Mouse (Mus musculus): ENCODE data around the gene Gatad2b.
"Not testable (repeated sequence)": the region's sequence is repeated elsewhere in the genome, so short reads cannot be mapped to it uniquely, and the experiment has no call there.

The Gatad2b gene

DNA sequence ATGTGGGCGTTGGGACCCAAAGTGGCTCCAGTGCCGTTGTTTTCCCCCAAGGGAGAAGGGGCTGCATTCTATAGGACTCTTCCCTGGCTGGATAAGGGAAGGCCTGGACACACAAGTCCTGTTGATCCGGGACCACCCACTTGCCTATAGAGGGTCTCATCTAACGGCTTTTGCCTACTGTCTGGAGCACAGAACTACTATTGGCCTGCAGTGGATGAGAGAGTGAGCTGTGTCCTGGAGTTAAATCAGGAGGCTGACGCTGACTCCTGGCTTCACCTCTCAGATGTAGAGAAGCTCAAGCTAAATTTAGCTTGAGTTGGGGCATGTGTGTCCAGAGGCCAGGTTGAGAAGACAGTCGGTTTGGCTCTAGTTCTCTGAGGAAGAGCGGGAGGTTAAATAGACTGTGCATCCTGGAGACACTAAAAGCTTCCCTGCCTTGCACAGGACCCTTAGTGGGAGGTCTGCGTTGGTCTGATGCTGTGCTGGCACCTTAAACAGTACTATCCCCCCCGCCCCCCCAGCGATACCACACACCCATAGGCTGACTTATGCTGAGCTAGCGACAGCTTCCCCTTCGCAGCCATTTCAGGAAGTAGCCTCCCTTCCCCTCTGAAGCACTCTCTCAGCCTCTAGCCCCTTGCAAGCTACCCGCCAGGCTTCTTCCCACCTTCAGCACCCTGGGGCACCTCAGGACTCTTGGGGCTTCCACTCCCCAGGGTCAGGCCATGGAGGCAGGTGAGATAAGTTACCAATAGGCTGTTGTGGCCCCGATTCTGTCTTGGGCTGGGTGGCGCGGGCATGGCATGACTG, 26.8 kb upstream of the Gatad2b start:
- no peak for DNase-seq (ENCODE audit: inconsistent ontology term)

DNA sequence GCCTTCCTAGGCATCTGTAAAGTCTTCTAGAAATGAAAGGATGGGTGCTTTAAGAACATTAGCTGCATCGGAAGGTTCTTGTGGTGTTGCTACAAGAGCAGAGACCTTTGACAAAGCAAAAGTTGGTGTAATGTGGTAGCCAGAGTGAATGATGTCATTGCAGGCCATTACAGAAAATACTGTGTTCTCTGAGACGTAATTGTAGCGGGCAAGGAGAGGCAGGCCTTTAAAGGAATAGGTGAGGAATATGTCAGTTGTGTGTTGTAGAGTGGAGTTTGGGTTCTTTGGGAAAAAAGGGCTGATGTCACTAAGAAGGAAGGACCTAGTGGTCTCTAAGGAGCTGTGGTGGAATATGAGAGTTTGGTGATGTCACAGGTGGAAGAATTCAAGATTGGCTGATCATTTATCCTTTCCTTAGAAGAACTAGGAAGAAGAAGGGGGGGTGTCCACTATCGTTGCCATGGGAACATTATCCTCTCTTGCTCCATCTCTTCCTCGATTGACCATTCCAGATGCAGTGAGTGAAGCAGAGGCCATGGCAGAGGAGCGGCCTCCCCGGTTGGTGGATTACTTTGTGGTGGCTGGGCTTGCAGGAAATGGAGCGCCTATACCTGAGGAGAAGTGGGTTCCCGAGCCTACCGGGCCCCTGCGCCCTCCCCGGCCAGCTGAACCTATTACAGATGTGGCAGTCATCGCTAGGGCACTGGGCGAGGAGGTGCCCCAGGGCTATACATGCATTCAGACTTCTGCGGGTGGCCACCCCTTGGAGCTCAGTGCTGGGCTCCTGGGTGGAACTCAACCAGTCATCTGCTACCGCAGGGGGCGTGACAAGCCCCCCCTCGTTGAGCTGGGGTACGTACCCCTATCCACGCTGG, 25.8 kb upstream of the Gatad2b start:
- DNase-seq (ENCODE audit: inconsistent ontology term): no peak

DNA sequence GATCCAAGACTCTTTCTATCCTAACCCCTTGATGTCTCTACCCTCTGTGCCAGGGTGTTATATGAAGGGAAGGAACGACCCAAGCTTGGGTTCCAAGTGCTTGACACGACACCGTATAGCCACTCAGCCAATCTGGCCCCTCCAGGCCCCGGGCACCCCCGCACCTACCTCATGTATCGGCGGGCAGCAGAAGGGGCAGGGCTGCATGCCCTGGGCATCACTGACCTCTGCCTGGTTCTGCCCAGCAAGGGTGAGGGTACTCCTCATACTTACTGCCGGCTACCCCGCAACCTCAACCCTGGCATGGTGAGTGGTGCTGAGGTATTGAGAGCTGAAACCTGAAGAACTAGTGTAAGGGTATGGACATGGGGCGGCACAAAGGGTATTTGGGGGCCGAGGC, 24.8 kb upstream of the Gatad2b start:
- DNase-seq (ENCODE audit: inconsistent ontology term): no peak

DNA sequence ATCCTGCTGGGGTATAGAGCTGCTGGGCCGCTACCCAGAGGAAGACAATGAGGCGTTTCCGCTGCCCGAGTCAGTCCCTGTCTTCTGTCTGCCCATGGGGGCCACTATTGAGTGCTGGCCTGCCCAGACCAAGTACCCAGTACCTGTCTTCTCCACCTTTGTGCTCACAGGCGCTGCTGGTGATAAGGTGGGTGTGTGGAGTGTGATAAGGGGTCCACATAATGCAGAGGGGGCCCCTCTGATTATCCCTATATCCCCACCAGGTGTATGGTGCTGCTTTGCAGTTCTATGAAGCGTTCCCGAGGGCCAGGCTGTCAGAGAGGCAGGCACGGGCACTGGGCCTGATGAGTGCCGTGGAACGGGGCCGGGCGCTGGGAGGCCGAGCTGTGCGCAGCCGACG, 24.0 kb upstream of the Gatad2b start:
- DNase-seq (ENCODE audit: inconsistent ontology term): no peak

DNA sequence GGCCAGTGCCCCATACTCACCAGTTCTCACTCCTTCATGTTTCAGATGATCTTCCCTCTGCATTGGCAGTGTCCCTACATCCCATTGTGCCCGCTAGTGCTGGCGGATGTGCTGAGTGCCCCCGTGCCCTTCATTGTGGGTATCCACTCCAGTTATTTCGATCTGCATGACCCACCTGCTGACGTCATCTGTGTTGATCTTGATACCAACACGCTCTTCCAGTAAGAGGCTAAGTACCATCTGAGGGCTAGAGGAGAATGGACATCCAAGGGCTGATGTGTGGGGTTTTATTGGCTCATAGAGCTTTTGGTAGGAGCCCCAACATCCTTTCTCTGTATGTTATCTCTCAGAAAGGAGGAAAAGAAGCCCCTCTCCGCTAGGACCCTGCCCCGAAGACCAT, 22.2 kb upstream of the Gatad2b start:
- no peak for DNase-seq (ENCODE audit: inconsistent ontology term)

DNA sequence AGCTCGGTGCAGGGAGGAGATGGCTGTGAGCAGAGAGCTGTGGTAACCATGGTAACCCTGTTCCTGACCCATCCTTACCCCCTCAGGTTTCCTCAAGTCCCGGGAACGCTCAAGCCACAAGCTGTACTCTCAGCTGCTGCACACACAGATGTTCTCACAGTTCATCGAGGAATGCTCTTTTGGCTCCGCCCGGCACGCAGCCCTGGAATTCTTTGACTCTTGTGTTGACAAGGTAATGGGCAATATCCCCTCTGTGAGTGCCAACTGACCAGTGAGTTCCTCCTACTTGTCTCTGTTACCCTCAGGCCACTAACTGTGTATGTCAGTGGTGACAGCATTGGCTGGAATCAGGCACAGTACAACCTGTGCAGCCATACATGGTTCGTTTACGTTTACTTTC, 20.8 kb upstream of the Gatad2b start:
- DNase-seq (ENCODE audit: inconsistent ontology term): no peak

DNA sequence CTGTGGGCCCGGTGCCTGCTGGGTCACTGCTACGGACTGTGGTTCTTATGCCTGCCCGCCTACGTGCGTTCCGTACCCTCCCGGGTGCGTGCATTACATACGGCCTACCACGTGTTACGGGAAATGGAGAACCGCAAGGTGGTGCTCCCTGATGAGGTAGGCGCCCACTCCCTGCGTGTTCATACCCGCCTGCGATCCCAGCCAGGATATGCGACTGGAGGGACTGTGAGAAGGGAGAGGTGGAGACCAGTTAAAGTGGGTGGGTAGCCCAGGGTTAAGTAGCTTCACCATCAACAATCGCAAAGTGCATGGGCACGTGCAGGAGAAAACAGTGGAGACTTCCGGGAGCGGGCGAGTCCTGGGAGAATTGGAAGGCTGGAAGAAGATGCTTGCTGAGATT, 19.1 kb upstream of the Gatad2b start:
- no peak for DNase-seq (ENCODE audit: inconsistent ontology term)

DNA sequence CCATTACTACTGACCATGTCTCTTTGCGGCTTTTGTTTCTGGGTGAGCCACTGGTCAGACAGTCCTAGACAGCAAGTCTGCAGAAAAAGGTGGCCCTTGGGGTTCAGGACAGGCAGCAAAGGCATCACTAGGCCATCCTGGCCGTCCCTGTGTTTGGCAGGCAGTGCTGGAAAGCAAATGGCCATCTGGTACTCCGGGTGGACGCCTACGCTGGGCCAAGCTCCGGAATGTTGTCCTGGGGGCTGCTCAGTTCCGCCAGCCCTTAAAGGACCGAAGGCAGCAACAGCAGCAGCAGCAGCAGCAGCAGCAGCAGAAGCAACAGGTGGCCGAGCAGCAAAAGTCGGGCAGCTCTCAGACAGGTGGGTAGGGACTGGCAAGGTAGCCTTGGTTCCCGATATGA, 17.7 kb upstream of the Gatad2b start:
- no peak for DNase-seq (ENCODE audit: inconsistent ontology term)

DNA sequence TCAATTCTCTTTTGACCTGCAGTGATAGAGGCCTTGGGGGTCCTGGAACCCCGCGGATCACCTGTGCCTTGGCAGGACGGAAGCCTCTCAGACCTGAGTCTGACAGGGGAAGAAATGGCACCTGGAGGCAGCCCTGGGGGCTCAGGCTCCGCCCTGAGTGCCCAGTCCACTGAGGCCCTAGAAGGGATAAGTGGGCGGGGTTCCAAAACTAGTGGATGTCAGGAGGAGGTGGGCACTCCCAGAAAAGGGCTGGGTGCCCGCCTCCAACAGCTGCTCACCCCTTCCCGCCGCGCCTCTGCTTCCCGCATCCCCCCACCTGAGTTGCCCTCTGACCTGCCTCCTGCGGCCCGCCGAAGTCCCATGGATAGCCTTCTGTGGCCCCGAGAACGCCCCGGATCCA, 16.1 kb upstream of the Gatad2b start:
- DNase-seq (ENCODE audit: inconsistent ontology term): no peak

DNA sequence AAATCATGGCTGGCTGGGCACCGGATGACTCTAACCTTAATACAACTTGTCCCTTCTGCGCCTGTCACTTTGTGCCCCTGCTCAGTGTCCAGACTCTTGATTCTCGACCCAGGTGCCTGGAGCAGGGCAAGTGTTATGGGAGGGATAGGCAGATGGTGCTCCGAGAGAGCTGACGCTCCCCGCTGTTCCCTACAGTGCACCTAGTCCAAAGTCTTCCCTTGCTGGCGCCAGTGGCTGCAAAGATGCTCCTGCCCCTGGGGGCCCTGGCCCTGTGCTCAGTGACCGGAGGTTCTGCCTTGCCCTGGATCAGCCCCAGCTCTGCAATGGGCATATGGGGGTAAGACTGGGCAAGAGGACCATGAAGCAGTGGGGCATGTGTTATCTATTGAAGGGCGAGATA, 15.2 kb upstream of the Gatad2b start:
- DNase-seq (ENCODE audit: inconsistent ontology term): no peak

DNA sequence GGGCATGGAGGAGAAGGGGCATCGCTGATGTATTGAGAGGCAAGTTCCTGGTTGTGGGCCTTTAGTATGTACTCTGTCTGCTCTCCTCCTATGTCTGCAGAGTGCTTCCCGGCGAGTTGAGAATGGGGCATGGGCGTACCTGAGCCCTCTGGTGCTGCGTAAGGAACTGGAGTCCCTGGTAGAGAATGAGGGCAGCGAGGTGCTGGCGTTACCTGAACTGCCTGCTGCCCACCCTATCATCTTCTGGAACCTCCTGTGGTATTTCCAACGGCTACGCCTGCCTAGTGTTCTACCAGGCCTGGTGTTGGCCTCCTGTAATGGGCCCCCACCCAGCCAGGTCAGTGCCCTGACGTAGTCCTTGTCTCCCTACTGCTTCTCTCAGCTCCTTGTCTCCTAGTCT, 14.8 kb upstream of the Gatad2b start:
- DNase-seq (ENCODE audit: inconsistent ontology term): no peak

DNA sequence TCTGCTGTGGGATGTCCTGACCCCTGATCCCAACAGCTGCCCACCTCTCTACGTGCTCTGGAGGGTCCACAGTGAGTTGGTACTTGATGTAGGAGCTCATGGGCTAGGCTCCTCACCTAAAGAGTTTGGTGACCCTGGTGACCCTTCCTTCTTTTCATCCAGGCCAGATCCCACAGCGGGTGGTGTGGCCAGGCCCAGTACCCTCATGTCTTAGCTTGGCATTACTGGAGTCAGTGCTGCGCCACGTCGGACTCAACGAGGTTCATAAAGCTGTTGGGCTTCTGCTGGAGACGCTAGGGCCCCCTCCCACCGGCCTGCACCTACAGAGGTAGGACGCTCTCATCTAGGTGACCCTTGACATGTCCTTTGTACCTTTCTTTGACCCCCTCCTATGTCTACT, 13.8 kb upstream of the Gatad2b start:
- no peak for DNase-seq (ENCODE audit: inconsistent ontology term)

DNA sequence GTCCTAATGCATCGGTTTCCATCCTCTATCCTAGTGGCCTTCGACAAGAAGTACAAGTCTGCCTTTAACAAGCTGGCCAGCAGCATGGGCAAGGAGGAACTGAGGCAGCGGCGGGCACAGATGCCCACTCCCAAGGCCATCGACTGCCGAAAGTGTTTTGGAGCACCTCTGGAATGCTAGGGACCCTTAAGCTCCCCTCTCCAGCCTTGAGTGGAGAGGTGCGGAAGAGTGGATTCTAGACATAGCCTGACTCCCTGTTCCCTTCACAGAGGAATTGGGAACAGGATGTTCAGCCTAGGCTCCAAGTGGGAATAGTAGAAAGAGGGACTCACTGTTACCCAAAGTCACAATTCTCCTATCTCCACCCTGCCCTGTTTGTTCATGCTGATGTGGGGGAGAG, 13.2 kb upstream of the Gatad2b start:
- DNase-seq (ENCODE audit: inconsistent ontology term): no peak

DNA sequence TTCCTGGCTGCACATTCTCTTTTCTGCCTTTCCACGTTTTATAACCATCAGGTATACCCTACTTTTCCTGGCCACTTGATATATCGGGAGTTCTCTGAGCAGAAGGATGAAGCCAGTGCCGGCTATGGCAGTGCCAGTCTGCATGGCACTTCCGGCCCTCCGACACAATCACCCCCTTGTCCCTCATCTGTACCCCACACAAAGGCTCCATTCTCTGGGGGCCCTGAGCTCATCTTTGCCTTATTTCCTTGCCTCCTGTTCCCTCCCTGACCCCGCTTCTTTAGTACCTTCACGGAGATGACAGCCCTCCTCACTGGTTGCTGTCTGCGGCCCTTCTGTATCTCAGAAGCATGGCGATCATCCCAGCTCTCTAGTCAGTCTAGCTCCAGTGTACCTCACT, 12.3 kb upstream of the Gatad2b start:
- DNase-seq (ENCODE audit: inconsistent ontology term): no peak

DNA sequence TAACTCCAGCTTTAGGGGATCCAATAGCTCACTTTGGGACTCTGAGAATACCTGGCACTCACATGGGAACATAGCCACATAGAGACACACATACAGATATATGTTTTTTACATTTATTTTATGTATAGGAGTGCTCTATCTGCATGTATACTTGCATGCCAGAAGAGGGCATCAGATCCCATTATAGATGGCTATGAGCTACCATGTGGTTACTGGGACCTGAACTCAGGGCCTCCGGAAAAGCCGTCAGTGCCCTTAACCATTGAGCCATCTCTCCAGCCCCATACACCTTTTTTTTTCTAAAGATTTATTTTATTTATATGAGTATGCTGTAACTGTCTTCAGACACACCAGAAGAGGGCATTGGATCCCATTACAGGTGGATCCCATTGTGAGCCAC, 8.8 kb upstream of the Gatad2b start:
- DNase-seq (ENCODE audit: inconsistent ontology term): no peak

DNA sequence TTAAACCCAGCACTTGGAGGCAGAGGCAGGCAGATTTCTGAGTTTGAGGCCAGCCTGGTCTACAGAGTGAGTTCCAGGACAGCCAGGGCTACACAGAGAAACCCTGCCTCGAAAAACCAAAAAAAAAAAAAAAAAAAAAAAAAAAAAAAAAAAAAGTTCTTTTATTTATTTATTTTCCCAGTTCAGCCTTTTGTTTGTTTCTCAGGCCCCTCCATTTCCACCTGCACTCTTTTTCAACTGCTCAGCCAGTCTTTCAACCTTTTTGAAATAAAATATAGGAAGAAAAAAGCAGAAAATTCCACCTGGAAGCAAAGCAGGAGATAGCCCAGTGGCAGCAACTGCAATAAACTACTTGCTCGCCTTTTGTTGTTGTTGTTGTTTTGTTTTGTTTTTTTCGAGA, 3.6 kb upstream of the Gatad2b start:
- not testable (repeated sequence) for DNase-seq (ENCODE audit: inconsistent ontology term)

DNA sequence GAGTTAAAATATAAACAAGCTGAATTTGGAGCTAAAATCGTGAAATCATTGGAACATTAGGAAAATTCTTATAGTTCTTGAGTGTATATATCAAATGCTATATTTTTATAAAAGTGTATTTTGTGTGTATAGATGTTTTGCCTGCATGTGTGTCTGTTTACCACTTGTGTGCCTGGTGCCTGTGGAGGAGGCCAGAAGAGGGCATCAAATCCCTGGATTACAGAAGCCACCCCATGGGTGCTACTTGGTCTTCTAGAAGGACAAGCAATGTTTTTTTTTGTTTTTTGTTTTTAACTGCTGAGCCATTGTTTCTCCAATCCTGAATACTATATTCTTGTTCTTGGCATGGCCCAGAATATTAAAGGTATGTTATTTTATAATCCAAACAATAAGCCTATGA, 2.4 kb upstream of the Gatad2b start:
- no peak for DNase-seq (ENCODE audit: inconsistent ontology term)

DNA sequence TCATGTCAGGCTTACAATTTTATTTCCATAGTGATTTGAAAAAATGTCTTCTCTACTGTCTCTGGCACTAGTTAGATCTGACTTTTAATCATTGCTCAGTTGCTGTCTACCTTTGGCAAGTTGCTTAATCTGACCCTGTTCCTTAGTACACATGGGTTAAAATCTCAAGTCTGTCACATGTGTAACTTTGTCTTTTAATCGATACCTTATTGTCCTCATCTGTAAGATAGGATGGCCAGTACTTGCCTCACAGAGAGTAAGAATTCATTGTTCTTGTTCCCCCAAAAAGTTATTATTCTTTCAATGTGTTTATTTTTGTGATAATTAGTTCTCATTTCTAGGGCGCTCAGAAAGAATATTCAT, 1.0 kb upstream of the Gatad2b start:
- DNase-seq (ENCODE audit: inconsistent ontology term): no peak

DNA sequence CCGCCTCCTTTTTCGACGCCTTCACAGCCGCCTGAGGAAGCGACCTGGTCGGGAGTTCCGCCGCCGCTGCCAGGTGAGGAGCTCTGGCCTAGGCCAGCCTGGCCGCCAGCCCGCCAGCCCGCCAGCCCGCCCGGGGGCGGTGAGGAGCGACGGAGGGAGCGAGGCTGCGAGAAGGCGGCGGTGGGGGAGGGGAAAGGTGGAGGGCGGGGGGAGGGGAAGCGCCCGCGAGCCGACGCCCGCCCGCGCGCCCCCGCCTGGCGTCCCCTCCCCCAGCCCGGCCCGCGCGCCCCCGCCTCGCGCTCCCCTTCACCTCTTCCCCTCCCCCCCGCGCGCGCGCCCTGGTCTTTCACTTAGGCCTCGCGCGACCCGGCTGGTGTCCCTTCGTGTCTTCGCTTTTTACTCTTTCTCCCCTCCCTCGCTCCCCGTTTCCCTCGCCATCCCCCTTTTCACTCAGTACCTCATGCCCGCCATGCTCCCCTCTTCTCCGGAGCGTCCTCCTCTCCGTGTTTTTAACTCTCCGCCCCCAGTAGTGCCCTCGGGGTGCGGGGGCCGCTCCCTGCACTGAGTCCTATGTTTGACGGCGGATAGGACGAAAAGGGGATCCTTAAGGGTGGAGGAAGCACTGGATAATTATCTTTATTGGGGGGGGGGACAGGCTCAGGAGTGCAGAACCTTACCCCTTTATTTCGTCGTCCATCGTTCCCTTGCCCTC, 530 bp downstream of the Gatad2b start:
- DNase-seq (ENCODE audit: inconsistent ontology term): peak; percentile 72

DNA sequence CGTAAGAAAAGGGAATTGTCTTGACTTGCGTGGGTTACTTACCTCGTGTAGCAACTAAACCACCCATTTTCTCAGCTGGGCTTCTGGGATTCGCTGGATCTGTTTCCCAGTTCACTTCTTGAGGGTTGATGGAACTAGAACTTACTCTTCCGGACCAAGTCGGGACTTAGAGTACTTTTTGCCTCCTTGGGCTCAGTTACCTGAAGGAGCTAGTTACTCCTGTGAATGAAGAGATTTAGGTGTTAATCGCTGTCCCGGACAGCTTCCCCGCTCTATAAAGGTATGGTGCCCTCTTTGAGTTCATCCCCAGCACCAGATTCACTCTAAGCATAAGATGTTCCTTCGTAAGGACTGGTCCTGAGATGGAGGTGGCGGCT, 1.1 kb downstream of the Gatad2b start:
- peak; percentile 11 for DNase-seq (ENCODE audit: inconsistent ontology term)

DNA sequence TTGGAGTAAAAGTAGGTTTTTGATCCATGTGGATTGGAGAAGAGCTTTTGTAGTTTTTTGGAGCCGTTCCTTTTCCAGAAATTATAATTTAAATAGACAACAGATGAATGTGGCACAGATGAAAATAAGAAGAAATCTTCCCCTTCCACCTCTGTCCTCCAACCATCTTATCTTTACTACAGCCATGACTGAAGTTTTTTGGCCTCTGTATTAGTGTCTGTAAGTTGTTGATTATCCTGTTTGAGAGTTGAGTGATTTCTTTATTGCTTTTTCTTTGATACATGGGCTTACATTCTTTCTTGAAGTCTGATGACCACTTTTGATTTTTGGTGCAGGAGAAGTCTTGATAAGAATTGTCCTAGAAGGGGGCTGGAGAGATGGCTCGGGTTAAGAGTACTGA, 1.7 kb downstream of the Gatad2b start:
- no peak for DNase-seq (ENCODE audit: inconsistent ontology term)

DNA sequence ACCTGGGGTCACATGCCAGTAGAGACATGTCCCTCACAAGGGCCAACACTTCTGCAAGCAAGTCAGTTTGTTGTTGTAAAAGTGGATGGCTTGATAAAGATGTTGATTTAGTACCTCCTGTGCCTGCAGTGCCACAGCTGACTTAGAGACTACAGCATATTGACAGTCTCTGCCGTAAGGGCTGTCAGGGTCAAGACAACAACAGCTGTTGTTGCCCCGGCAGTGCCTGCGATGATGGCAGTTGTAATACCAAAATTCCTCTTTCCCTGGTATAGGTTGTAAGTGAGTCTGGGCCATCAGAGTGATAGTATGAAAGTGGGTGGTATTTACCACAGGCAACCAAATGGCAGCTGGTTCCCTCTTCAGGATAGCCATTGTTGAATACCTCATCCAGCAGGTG, 12.8 kb downstream of the Gatad2b start:
- no peak for DNase-seq (ENCODE audit: inconsistent ontology term)

DNA sequence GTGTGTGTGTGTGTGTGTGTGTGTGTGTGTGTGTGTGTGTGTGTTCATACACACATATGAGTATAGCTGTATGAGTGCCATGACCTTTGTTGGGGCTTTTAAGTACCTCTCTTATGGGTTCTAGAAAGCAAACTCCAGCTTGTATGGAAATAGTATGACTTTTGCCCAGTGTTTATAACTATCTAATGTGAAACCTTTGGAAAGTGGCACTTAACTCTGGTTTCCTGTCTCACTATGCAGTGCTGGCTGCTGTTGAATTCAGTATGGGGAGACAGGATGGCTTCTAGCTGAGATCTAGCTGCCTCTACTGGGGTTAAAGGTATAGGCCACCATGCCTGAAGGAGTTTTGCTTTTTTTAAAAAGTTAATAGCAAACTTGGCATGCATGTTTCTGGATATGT, 16.6 kb downstream of the Gatad2b start:
- DNase-seq (ENCODE audit: inconsistent ontology term): no peak
